Mouse (Mus musculus) kidney, embryonic 16.5 days (tissue): ENCODE results near the gene Msi2. TPM values are rescaled to one million over a fixed set of nuclear protein-coding genes. Genes with fewer than 3 reads are reported as not detected.

Experiments used
- ATAC-seq: fragments of 200-750 bp; cut with Nextera tagmentation; 2 replicates; pipeline ENCODE4 v1.8.0; 2017; ENCODE audit warnings: moderate TSS enrichment; ENCODE audit not compliant: low FRiP score, low TSS enrichment
- H3K27ac ChIP-seq: fragments of 300-500 bp; sonication (generic); 2 replicates; pipeline ENCODE4 v1.5.1; 2014; ENCODE audit warnings: low read length
- H3K27me3 ChIP-seq: fragments of 300-500 bp; sonication (generic); 2 replicates; pipeline ENCODE4 v1.6.1; 2014; ENCODE audit warnings: low read length, control low read depth, mixed read lengths; ENCODE audit not compliant: insufficient read depth
- H3K36me3 ChIP-seq: fragments of 300-500 bp; sonication (generic); 2 replicates; pipeline ENCODE4 v1.6.1; 2014; ENCODE audit warnings: low read length, control low read depth, mixed read lengths; ENCODE audit not compliant: insufficient read depth
- H3K4me1 ChIP-seq: fragments of 300-500 bp; sonication (generic); 2 replicates; pipeline ENCODE4 v1.6.1; 2014; ENCODE audit warnings: low read length, control low read depth, mixed read lengths; ENCODE audit not compliant: insufficient read depth
- H3K4me2 ChIP-seq: fragments of 300-500 bp; sonication (generic); replicated peaks from 2 replicates; pipeline ENCODE4 v1.6.1; 2014; ENCODE audit warnings: low read depth, low read length
- H3K4me3 ChIP-seq: fragments of 300-500 bp; sonication (generic); 2 replicates; pipeline ENCODE4 v1.5.1; 2014; ENCODE audit warnings: mild to moderate bottlenecking, low read length
- H3K9ac ChIP-seq: fragments of 300-500 bp; sonication (generic); replicated peaks from 2 replicates; pipeline ENCODE4 v1.6.1; 2014; ENCODE audit warnings: low read length
- H3K9me3 ChIP-seq: fragments of 300-500 bp; sonication (generic); 2 replicates; pipeline ENCODE4 v1.6.1; 2016; ENCODE audit warnings: low read length, control low read depth
- WGBS: fragments of 180-500 bp; shearing (Covaris S2); extraction: QIAGEN DNeasy Blood & Tissue Kit; methylation state at CpG from one replicate; pipeline ENCODE4 v1.1.7; 2014; 5-methylcytosine and 5-hydroxymethylcytosine counted together
- polyA plus RNA-seq: library from polyadenylated mRNA; unstranded; fragments of >200 nt; fragmentation: Nextera tagmentation; extraction: Ambion mirVana; gene quantifications from 2 replicates; pipeline ENCODE4 v1.2.1, GENCODE M21; 2015

The Msi2 gene
- polyA plus RNA-seq, 1 experiment from 2014 or later, result 24.3 TPM

- Histone ChIP-seq H3K36me3 (peaks cover 16% of the 10 kb centered on the region), H3K9me3 (no peaks in the 10 kb centered on the region), H3K4me1 (no peaks in the 10 kb centered on the region), H3K4me3 (no peak overlapping the region), H3K4me2 (no peak overlapping the region), H3K27me3 (no peaks in the 10 kb centered on the region), H3K9ac (no peak overlapping the region), H3K27ac (no peak overlapping the region)
- ATAC-seq, result no peak
- 94% methylated on average over 3 of the region's 3 CpGs for WGBS
Observed at GRCm38 (mm10) chr11:88337926-88338325, 380.4 kb downstream of the Msi2 start.

GRCm38 (mm10) chr11:88334893-88335292 lies 383.4 kb downstream of the Msi2 start:
- no peak for ATAC-seq
- H3K4me2 ChIP-seq, result no peak overlapping the region
- WGBS, result 53% methylated on average over 5 of the region's 5 CpGs
- no peak overlapping the region for H3K27ac ChIP-seq
- no peaks in the 10 kb centered on the region for H3K27me3 ChIP-seq
- 0 out of 2 replicates have a peak, but pooled peaks cover 3% of the 10 kb centered on the region for H3K4me1 ChIP-seq
- H3K9me3 ChIP-seq, result no peaks in the 10 kb centered on the region
- H3K4me3 ChIP-seq, result no peak overlapping the region
- no peak overlapping the region for H3K9ac ChIP-seq
- H3K36me3 ChIP-seq, result peaks cover 13% of the 10 kb centered on the region

- 55% methylated on average over 8 of the region's 8 CpGs for WGBS
- Histone ChIP-seq H3K36me3 (peaks cover 4% of the 10 kb centered on the region; the same call in 1 of the 2 replicates), H3K9ac (no peak overlapping the region), H3K4me3 (no peak overlapping the region), H3K9me3 (no peaks in the 10 kb centered on the region), H3K4me1 (0 out of 2 replicates have a peak, but pooled peaks cover 3% of the 10 kb centered on the region), H3K4me2 (no peak overlapping the region), H3K27ac (no peak overlapping the region), H3K27me3 (no peaks in the 10 kb centered on the region)
- ATAC-seq, result 0 out of 2 replicates have a peak, but pooled peaks have one; percentile 13
Observed at GRCm38 (mm10) chr11:88332309-88332934, 385.9 kb downstream of the Msi2 start.

- Histone ChIP-seq H3K27me3 (no peaks in the 10 kb centered on the region), H3K27ac (no peak overlapping the region), H3K9me3 (no peaks in the 10 kb centered on the region), H3K4me2 (no peak overlapping the region), H3K9ac (no peak overlapping the region), H3K4me1 (0 out of 2 replicates have a peak, but pooled peaks cover 3% of the 10 kb centered on the region), H3K4me3 (no peak overlapping the region), H3K36me3 (no peaks in the 10 kb centered on the region; the same call in 1 of the 2 replicates)
- 90% methylated on average over 8 of the region's 8 CpGs for WGBS
- no peak for ATAC-seq
Observed at GRCm38 (mm10) chr11:88331722-88332121, 386.6 kb downstream of the Msi2 start.

DNA sequence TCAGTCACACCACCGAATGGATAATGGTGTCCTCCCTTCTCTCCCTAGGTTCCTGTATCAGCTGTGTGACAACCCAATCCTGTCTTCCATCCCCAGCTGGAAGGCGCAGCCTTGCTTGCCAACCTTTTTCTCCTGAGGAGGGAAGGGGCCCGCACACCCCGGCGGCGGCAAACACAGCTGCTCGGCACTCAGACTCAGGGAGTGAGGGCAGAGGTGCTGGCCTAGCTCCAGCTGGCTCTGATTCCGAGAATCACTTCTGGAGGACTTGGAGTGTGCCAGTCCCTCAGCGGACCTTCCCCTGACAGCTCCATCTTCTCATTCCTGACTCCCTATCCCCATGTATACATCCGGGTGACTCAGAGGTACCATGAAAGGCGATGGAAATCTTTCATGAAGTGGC lies 387.5 kb downstream of the Msi2 start:
- no peak overlapping the region for H3K9ac ChIP-seq
- H3K27ac ChIP-seq, result no peak overlapping the region
- no peak for ATAC-seq
- H3K27me3 ChIP-seq, result no peaks in the 10 kb centered on the region
- no peak overlapping the region for H3K4me2 ChIP-seq
- H3K36me3 ChIP-seq, result no peaks in the 10 kb centered on the region; the same call in 1 of the 2 replicates
- WGBS, result 41% methylated on average over 11 of the region's 11 CpGs
- H3K4me3 ChIP-seq, result no peak overlapping the region
- 0 out of 2 replicates have a peak, but pooled peaks cover 3% of the 10 kb centered on the region for H3K4me1 ChIP-seq
- no peaks in the 10 kb centered on the region for H3K9me3 ChIP-seq

DNA sequence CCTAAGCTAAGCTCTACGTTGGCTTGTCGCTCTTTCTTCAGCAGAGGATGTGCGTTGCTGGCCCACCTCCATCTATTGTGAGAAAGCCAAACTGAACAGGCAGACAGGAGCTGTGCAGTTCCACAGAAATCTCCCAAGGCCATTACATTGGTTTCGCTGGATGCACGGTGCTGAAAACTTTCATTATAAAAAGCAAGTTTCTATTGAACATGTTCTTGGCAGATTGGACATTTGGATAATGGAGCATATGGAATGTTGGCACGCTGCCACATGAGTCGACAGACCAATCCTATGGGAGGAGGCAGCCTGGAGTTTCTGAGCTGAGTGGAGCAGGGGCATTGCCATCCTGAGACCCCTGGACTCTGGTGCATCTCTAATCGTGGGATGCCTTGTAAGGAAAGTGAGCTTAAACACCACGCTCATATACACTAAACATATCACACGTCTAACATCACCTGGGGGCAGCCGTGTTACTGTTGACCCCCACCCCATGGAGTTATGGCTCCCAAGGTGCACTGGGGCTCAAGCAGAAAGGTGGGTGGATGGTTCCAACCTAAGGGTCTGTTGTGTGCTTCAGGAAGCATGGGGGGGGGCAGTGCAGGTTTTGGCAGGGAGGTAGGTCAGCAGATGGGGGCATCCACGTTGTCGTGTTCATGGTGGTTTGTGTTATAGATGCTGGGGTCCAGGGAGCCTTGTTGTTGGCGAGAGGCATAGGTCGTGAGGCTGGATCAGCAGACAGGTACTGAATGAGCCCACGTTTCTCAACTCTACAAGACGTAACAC lies 389.3 kb downstream of the Msi2 start:
- Histone ChIP-seq H3K36me3 (no peaks in the 10 kb centered on the region), H3K4me1 (0 out of 2 replicates have a peak, but pooled peaks cover 3% of the 10 kb centered on the region), H3K9me3 (no peaks in the 10 kb centered on the region), H3K4me2 (no peak overlapping the region), H3K27me3 (no peaks in the 10 kb centered on the region), H3K27ac (no peak overlapping the region), H3K4me3 (no peak overlapping the region), H3K9ac (no peak overlapping the region)
- 81% methylated on average over 17 of the region's 17 CpGs for WGBS
- ATAC-seq, result no peak

DNA sequence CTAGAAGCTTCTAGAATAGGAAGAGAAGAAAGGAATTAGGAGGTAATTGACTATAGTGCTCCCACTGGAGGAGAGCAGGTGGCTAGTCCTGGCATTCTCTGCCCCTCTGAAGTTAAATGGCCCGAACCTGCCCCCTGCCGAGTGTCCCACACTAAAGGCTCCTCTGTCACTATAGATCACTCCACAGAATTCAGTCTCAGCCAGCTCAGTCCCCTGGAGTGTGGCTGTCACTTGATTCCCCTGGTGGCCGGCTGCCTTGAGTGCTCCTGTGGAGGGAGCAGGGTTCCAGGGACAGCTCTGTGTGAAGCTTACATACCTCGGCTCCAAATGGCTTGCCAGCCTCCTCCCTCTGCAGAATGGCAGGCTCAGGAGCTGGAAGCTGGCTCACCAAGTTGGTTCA lies 391.3 kb downstream of the Msi2 start:
- peak; percentile 67 for ATAC-seq
- 6% methylated on average over 4 of the region's 4 CpGs for WGBS

DNA sequence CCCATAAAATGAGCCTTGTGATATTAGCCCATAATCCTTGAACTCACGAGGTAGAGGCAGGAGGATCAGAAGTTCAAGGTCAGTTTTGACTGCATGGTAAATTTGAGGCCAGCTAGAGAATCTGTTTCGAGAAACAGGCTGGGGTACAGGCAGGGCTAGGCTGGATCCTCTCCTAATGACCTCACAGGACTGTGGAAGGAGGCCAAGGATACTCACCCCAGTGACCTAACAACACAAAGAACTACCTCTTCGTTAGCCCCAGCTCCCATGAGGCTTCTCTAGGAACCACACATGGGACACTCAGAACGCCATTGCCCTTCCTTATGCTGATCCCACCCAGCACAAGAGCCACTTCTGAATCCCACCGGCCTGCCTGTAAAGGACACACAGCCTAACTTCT lies 399.5 kb downstream of the Msi2 start:
- Histone ChIP-seq H3K27ac (no peak overlapping the region), H3K9ac (no peak overlapping the region), H3K9me3 (no peaks in the 10 kb centered on the region), H3K27me3 (no peaks in the 10 kb centered on the region), H3K4me2 (no peak overlapping the region), H3K36me3 (no peaks in the 10 kb centered on the region), H3K4me3 (no peak overlapping the region), H3K4me1 (peaks cover 10% of the 10 kb centered on the region)
- WGBS, result 72% methylated on average over 5 of the region's 5 CpGs
- ATAC-seq, result no peak

More for the DNA sequence above, 391.3 kb downstream of the Msi2 start:
- Histone ChIP-seq H3K9ac (0 out of 2 replicates have a peak overlapping the region, but pooled peaks have one; percentile 0), H3K4me2 (no peak overlapping the region), H3K4me1 (0 out of 2 replicates have a peak, but pooled peaks cover 3% of the 10 kb centered on the region), H3K36me3 (no peaks in the 10 kb centered on the region), H3K9me3 (no peaks in the 10 kb centered on the region), H3K27me3 (no peaks in the 10 kb centered on the region), H3K27ac (no peak overlapping the region), H3K4me3 (no peak overlapping the region)

- WGBS, result 78% methylated on average over 5 of the region's 5 CpGs
- Histone ChIP-seq H3K9me3 (no peaks in the 10 kb centered on the region), H3K27ac (no peak overlapping the region), H3K4me3 (no peak overlapping the region), H3K27me3 (no peaks in the 10 kb centered on the region), H3K4me2 (no peak overlapping the region), H3K36me3 (no peaks in the 10 kb centered on the region), H3K9ac (no peak overlapping the region), H3K4me1 (peaks cover 18% of the 10 kb centered on the region)
- ATAC-seq, result no peak
Observed at GRCm38 (mm10) chr11:88315393-88315792, 402.9 kb downstream of the Msi2 start.

GRCm38 (mm10) chr11:88314471-88314870 lies 403.8 kb downstream of the Msi2 start:
- Histone ChIP-seq H3K9ac (no peak overlapping the region; the same call in 1 of the 2 replicates), H3K9me3 (no peaks in the 10 kb centered on the region), H3K27ac (no peak overlapping the region), H3K4me1 (peaks cover 20% of the 10 kb centered on the region), H3K4me3 (no peak overlapping the region), H3K36me3 (no peaks in the 10 kb centered on the region), H3K4me2 (no peak overlapping the region), H3K27me3 (no peaks in the 10 kb centered on the region)
- WGBS, result 36% methylated on average over 6 of the region's 6 CpGs
- ATAC-seq, result 0 out of 2 replicates have a peak, but pooled peaks have one; percentile 36
